Mouse (Mus musculus) heart, embryonic 12.5 days (tissue): ENCODE data around the gene Srl. TPM values are rescaled to one million over a fixed set of nuclear protein-coding genes. Genes with fewer than 3 reads are reported as not detected.

Experiments
- ATAC-seq: fragments of 200-750 bp; cut with Nextera tagmentation; 2 replicates; pipeline ENCODE4 v1.8.0; 2017; ENCODE audit warnings: moderate TSS enrichment, moderate library complexity; ENCODE audit not compliant: insufficient number of reproducible peaks, low FRiP score
- H3K27ac ChIP-seq: fragments of 300-500 bp; sonication (generic); 2 replicates; pipeline ENCODE4 v1.5.1; 2016; ENCODE audit warnings: mild to moderate bottlenecking, moderate library complexity; ENCODE audit not compliant: poor library complexity, severe bottlenecking
- H3K27me3 ChIP-seq: fragments of 300-500 bp; sonication (generic); replicated peaks from 2 replicates; pipeline ENCODE4 v1.6.1; 2016; ENCODE audit warnings: mild to moderate bottlenecking, moderate library complexity
- H3K36me3 ChIP-seq: fragments of 300-500 bp; sonication (generic); 2 replicates; pipeline ENCODE4 v1.6.1; 2016; ENCODE audit warnings: mild to moderate bottlenecking, moderate library complexity
- H3K4me1 ChIP-seq: fragments of 300-500 bp; sonication (generic); replicated peaks from 2 replicates; pipeline ENCODE4 v1.6.1; 2016; ENCODE audit warnings: mild to moderate bottlenecking
- H3K4me2 ChIP-seq: fragments of 300-500 bp; sonication (generic); 2 replicates; pipeline ENCODE4 v1.6.1; 2016; ENCODE audit warnings: mild to moderate bottlenecking, moderate library complexity
- H3K4me3 ChIP-seq: fragments of 300-500 bp; sonication (generic); 2 replicates; pipeline ENCODE4 v1.5.1; 2016; ENCODE audit warnings: mild to moderate bottlenecking
- H3K9ac ChIP-seq: fragments of 300-500 bp; sonication (generic); 2 replicates; pipeline ENCODE4 v1.6.1; 2016; ENCODE audit warnings: mild to moderate bottlenecking, moderate library complexity
- H3K9me3 ChIP-seq: fragments of 300-500 bp; sonication (generic); replicated peaks from 2 replicates; pipeline ENCODE4 v1.6.1; 2016; ENCODE audit warnings: mild to moderate bottlenecking, moderate library complexity
- WGBS: fragments of 180-500 bp; shearing (Covaris S2); methylation state at CpG from one replicate; pipeline ENCODE4 v1.1.7; 2016; 5-methylcytosine and 5-hydroxymethylcytosine counted together
- polyA plus RNA-seq: library from polyadenylated mRNA; unstranded; fragments of >200 nt; fragmentation: Nextera tagmentation; extraction: Ambion mirVana; gene quantifications from 2 replicates; pipeline ENCODE4 v1.2.1, GENCODE M21; 2016

Gene Srl
- polyA plus RNA-seq, 1 experiment from 2014 or later = 230 TPM

- no peak for ATAC-seq
- H3K9ac ChIP-seq = no peak overlapping the region
- no peak overlapping the region for H3K4me2 ChIP-seq
- no peaks in the 10 kb centered on the region for H3K27me3 ChIP-seq
- H3K9me3 ChIP-seq = no peaks in the 10 kb centered on the region
- H3K4me3 ChIP-seq = no peak overlapping the region
- H3K27ac ChIP-seq = peak overlapping the region; percentile 40
- peaks cover 7% of the 10 kb centered on the region for H3K36me3 ChIP-seq
- 46% methylated on average over 2 of the region's 2 CpGs for WGBS
- peaks cover 76% of the 10 kb centered on the region for H3K4me1 ChIP-seq
Measured at GRCm38 (mm10) chr16:4517906-4518305, 23.7 kb downstream of the Srl start.

DNA sequence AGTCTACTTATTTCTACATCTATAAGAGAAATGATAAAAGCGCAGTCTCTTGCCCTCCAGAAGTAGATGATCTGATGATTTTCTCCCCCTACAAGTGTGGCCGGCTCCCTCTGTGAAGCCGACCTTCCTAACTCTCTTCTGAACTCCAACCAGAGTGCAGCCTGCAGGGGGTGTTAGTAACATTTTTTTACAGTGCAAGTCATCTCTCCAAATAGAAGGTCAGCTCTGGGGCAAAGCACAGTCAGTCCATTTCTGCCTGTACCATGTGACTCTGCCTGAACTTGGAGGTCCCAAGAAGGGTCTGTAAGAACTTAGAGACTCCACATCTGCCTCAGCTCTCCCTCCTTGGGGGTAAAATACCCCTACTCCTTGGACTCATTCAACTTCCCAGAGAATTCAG, 27.2 kb downstream of the Srl start:
- H3K27ac ChIP-seq = peak overlapping the region; percentile 98
- WGBS = 46% methylated on average over 3 of the region's 3 CpGs

DNA sequence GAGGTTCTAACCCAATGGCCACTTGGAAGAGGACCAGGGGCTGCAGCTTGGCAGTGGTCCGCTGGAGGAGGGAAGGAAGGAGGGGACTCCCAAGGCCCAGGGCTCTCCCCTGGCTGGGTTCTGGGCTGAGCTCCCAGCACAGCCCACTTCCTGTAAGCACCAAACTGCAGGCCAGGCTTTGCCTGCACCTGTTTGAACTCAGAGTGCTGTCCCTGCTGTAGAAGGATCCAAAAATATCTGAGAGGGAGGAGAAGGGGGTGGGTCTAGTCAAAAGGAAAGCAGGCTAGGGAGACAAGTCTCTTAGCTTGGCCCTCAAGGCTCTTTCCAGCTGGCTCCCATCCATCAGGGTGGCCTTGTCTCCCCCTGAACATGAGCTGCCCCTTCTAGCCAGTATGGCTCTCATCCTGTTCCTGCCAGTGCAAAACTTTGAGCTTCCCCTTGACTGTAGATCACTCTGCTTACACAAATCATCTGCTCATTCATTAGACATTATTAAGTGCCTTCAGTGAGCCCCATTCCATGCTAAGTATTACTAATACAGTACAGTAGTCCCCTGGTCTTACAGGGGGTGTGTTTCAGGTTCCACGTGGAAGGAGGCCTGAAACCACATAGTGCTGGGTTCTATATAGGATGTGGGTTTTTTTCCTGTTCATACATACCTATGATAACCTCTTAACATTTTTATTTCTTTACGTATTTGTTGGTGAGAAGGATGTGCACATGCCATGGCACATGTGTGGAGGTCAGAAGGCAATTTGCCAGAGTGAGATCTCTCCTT, 28.8 kb downstream of the Srl start:
- Histone ChIP-seq H3K4me1 (peaks cover 65% of the 10 kb centered on the region), H3K4me3 (no peak overlapping the region), H3K9me3 (no peaks in the 10 kb centered on the region), H3K27ac (peak overlapping the region; percentile 98), H3K4me2 (no peak overlapping the region), H3K36me3 (peaks cover 5% of the 10 kb centered on the region; the same call in 1 of the 2 replicates), H3K9ac (peak overlapping the region; percentile 28), H3K27me3 (no peaks in the 10 kb centered on the region)
- ATAC-seq = peak; percentile 66; the same call in 1 of the 2 replicates
- 51% methylated on average over 3 of the region's 3 CpGs for whole genome bisulfite sequencing

More for the DNA sequence above, 27.2 kb downstream of the Srl start:
- no peak for ATAC-seq
- peaks cover 75% of the 10 kb centered on the region for H3K4me1 ChIP-seq
- H3K36me3 ChIP-seq = peaks cover 5% of the 10 kb centered on the region; the same call in 1 of the 2 replicates
- H3K27me3 ChIP-seq = no peaks in the 10 kb centered on the region
- no peak overlapping the region for H3K4me3 ChIP-seq
- peak overlapping the region; percentile 44; the same call in 1 of the 2 replicates for H3K9ac ChIP-seq
- H3K4me2 ChIP-seq = peak overlapping the region; percentile 27
- no peaks in the 10 kb centered on the region for H3K9me3 ChIP-seq

GRCm38 (mm10) chr16:4511371-4511770, 30.2 kb downstream of the Srl start:
- peak; percentile 46; the same call in 1 of the 2 replicates for ATAC-seq
- no peaks in the 10 kb centered on the region for H3K27me3 ChIP-seq
- H3K9me3 ChIP-seq = no peaks in the 10 kb centered on the region
- peaks cover 5% of the 10 kb centered on the region; the same call in 1 of the 2 replicates for H3K36me3 ChIP-seq
- 41% methylated on average over 2 of the region's 2 CpGs for WGBS
- H3K9ac ChIP-seq = no peak overlapping the region; the same call in 1 of the 2 replicates
- peak overlapping the region; percentile 98 for H3K27ac ChIP-seq
- no peak overlapping the region for H3K4me3 ChIP-seq
- peaks cover 60% of the 10 kb centered on the region for H3K4me1 ChIP-seq
- no peak overlapping the region for H3K4me2 ChIP-seq

GRCm38 (mm10) chr16:4506181-4506580, 35.4 kb downstream of the Srl start:
- no peak overlapping the region for H3K4me3 ChIP-seq
- H3K4me2 ChIP-seq = no peak overlapping the region
- H3K36me3 ChIP-seq = peaks cover 11% of the 10 kb centered on the region; the same call in 1 of the 2 replicates
- 72% methylated on average over 3 of the region's 3 CpGs for WGBS
- no peak for ATAC-seq
- H3K4me1 ChIP-seq = peaks cover 36% of the 10 kb centered on the region
- 0 out of 2 replicates have a peak overlapping the region, but pooled peaks have one; percentile 25 for H3K9ac ChIP-seq
- H3K9me3 ChIP-seq = no peaks in the 10 kb centered on the region
- H3K27me3 ChIP-seq = no peaks in the 10 kb centered on the region
- peak overlapping the region; percentile 61 for H3K27ac ChIP-seq

- Histone ChIP-seq H3K9ac (no peak overlapping the region), H3K9me3 (no peaks in the 10 kb centered on the region), H3K4me1 (peaks cover 48% of the 10 kb centered on the region), H3K27ac (no peak overlapping the region), H3K4me3 (no peak overlapping the region), H3K36me3 (peaks cover 11% of the 10 kb centered on the region; the same call in 1 of the 2 replicates), H3K4me2 (no peak overlapping the region), H3K27me3 (no peaks in the 10 kb centered on the region)
- WGBS = 88% methylated on average over 1 of the region's 1 CpGs
- no peak for ATAC-seq
Measured at GRCm38 (mm10) chr16:4503495-4503894, 38.1 kb downstream of the Srl start.

DNA sequence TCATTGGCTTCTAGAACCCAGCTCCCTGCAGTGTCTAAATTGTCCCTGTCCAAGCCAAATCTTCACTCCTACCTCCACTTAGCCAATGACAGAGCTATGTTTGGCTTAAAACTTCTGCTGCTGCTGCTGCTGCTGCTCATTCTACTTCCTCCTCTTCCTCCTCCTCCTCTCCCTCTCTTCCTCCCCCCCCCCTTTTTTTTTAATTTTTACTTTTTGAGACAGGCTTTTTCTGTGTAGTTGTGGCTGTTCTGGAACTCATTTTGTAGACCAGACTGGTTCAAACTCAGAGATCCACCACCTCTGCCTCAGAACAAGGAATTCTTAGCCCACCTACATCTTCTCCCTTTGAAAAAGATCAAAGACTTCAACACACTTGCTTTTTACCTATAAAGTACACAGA, 39.0 kb downstream of the Srl start:
- Histone ChIP-seq H3K9ac (no peak overlapping the region), H3K27me3 (no peaks in the 10 kb centered on the region), H3K4me1 (peaks cover 57% of the 10 kb centered on the region), H3K27ac (no peak overlapping the region), H3K4me2 (no peak overlapping the region), H3K4me3 (no peak overlapping the region), H3K9me3 (no peaks in the 10 kb centered on the region), H3K36me3 (peaks cover 11% of the 10 kb centered on the region; the same call in 1 of the 2 replicates)
- no peak for ATAC-seq

DNA sequence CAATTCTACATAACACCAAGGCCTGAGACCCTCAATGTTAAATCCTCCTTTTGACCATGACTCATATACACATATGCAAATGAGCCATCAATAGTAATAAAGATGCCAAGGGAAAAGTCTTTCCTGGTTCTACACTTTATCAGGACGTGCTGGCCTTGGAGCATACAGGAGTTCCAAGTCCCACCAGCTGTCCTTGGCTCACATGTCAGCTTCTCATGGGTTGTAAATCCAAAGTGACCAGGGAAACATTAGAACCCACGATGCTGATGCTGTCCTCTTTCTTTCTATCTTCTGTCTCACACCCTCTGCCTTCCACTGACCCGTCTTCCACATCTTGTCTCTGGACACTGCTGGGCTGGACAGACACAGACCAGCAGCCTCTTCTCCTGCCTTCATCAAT, 39.9 kb downstream of the Srl start:
- Histone ChIP-seq H3K27me3 (no peaks in the 10 kb centered on the region), H3K9me3 (no peaks in the 10 kb centered on the region), H3K4me1 (peaks cover 64% of the 10 kb centered on the region), H3K9ac (no peak overlapping the region), H3K27ac (no peak overlapping the region), H3K4me3 (no peak overlapping the region), H3K36me3 (peaks cover 17% of the 10 kb centered on the region; the same call in 1 of the 2 replicates), H3K4me2 (no peak overlapping the region)
- no peak for ATAC-seq
- WGBS = 82% methylated on average over 3 of the region's 3 CpGs

GRCm38 (mm10) chr16:4500598-4501385, 40.8 kb downstream of the Srl start:
- peak overlapping the region; percentile 16; the same call in 1 of the 2 replicates for H3K9ac ChIP-seq

GRCm38 (mm10) chr16:4497762-4498607, 43.6 kb downstream of the Srl start:
- ATAC-seq = 0 out of 2 replicates have a peak, but pooled peaks have one; percentile 39
- H3K4me3 ChIP-seq = no peak overlapping the region
- H3K36me3 ChIP-seq = peaks cover 36% of the 10 kb centered on the region
- peak overlapping the region; percentile 45 for H3K9ac ChIP-seq
- H3K9me3 ChIP-seq = no peaks in the 10 kb centered on the region
- peak overlapping the region; percentile 77 for H3K27ac ChIP-seq
- no peak overlapping the region for H3K4me2 ChIP-seq
- WGBS = 32% methylated on average over 8 of the region's 8 CpGs
- H3K27me3 ChIP-seq = no peaks in the 10 kb centered on the region
- H3K4me1 ChIP-seq = peaks cover 49% of the 10 kb centered on the region

More at GRCm38 (mm10) chr16:4500598-4501385, 40.8 kb downstream of the Srl start:
- Histone ChIP-seq H3K4me1 (peaks cover 55% of the 10 kb centered on the region), H3K27ac (peak overlapping the region; percentile 68), H3K9me3 (no peaks in the 10 kb centered on the region), H3K4me3 (no peak overlapping the region), H3K27me3 (no peaks in the 10 kb centered on the region), H3K36me3 (peaks cover 26% of the 10 kb centered on the region; the same call in 1 of the 2 replicates), H3K4me2 (no peak overlapping the region)
- ATAC-seq = 0 out of 2 replicates have a peak, but pooled peaks have one; percentile 40
- 76% methylated on average over 8 of the region's 8 CpGs for WGBS
